Mouse (Mus musculus): ENCODE measurements around the gene Nol12. TPM values are rescaled to one million over a fixed set of nuclear protein-coding genes. Genes with fewer than 3 reads are reported as not detected.
A peak's percentile ranks its signal among the peaks of the same experiment; 100 is the strongest.

The Nol12 gene
- polyA plus RNA-seq, 2 experiments = 41.0 to 53.1 TPM

- ATAC-seq (ENCODE audit: low FRiP score, low read depth) = no peak
- H3K4me2 ChIP-seq (replicated peaks; ENCODE audit: low read depth, low read length, severe bottlenecking) = no peak overlapping the region
- peak overlapping the region; percentile 97 for H3K27ac ChIP-seq (replicated peaks; ENCODE audit: low read depth, low read length)
- H3K4me1 ChIP-seq (ENCODE audit: control insufficient read depth, insufficient read depth, low read length) = peaks cover 22% of the 10 kb centered on the region
- no peaks in the 10 kb centered on the region for H3K9me3 ChIP-seq (ENCODE audit: control insufficient read depth, low read length)
- H3K9ac ChIP-seq (ENCODE audit: low read depth, low read length, severe bottlenecking) = no peak overlapping the region
- no peak for DNase-seq (ENCODE audit: low spot score)
- peaks cover 14% of the 10 kb centered on the region for H3K36me3 ChIP-seq (ENCODE audit: control insufficient read depth, insufficient read depth, low read length)
- WGBS = 41% methylated on average over 8 of the region's 8 CpGs
- H3K27me3 ChIP-seq (ENCODE audit: control insufficient read depth, insufficient read depth, low read length) = no peaks in the 10 kb centered on the region
- no peak for TF ChIP-seq POLR2A (IDR thresholded peaks at IDR 0.05; ENCODE audit: borderline replicate concordance, extremely low read depth, insufficient read depth, insufficient read length)
- H3K4me3 ChIP-seq (replicated peaks; ENCODE audit: low read length) = no peak overlapping the region
Observed at GRCm38 (mm10) chr15:78925129-78925528, 9.6 kb upstream of the Nol12 start.

GRCm38 (mm10) chr15:78926021-78926919 lies 8.5 kb upstream of the Nol12 start, which contains the start of gene Lgals1:
Gene Lgals1 (plus strand): TSS chr15:78926725.
- H3K4me1 ChIP-seq (ENCODE audit: control insufficient read depth, insufficient read depth, low read length) = peaks cover 22% of the 10 kb centered on the region
- H3K27me3 ChIP-seq (ENCODE audit: control insufficient read depth, insufficient read depth, low read length) = no peaks in the 10 kb centered on the region
- no peaks in the 10 kb centered on the region for H3K9me3 ChIP-seq (ENCODE audit: control insufficient read depth, low read length)
- peak within 1 kb of the TSS; percentile 59 for H3K4me3 ChIP-seq (replicated peaks; ENCODE audit: low read length)
- peak; percentile 99 for DNase-seq (ENCODE audit: low spot score)
- peak; percentile 91 for ATAC-seq (ENCODE audit: low FRiP score, low read depth)
- peak within 1 kb of the TSS; percentile 97 for H3K27ac ChIP-seq (replicated peaks; ENCODE audit: low read depth, low read length)
- peak within 1 kb of the TSS; percentile 75 for H3K9ac ChIP-seq (ENCODE audit: low read depth, low read length, severe bottlenecking)
- peaks cover 17% of the 10 kb centered on the region for H3K36me3 ChIP-seq (ENCODE audit: control insufficient read depth, insufficient read depth, low read length)
- TF ChIP-seq POLR2A (IDR thresholded peaks at IDR 0.05; ENCODE audit: borderline replicate concordance, extremely low read depth, insufficient read depth, insufficient read length) = peak; percentile 99; the same call in 1 of the 2 replicates
- 2% methylated on average over 20 of the region's 20 CpGs for WGBS
- peak within 1 kb of the TSS; percentile 94 for H3K4me2 ChIP-seq (replicated peaks; ENCODE audit: low read depth, low read length, severe bottlenecking)

GRCm38 (mm10) chr15:78927021-78927787 lies 7.5 kb upstream of the Nol12 start:
- H3K27me3 ChIP-seq (ENCODE audit: control insufficient read depth, insufficient read depth, low read length) = no peaks in the 10 kb centered on the region
- TF ChIP-seq POLR2A (IDR thresholded peaks at IDR 0.05; ENCODE audit: borderline replicate concordance, extremely low read depth, insufficient read depth, insufficient read length) = no peak
- ATAC-seq (ENCODE audit: low FRiP score, low read depth) = no peak
- no peaks in the 10 kb centered on the region for H3K9me3 ChIP-seq (ENCODE audit: control insufficient read depth, low read length)
- H3K4me3 ChIP-seq (replicated peaks; ENCODE audit: low read length) = peak overlapping the region; percentile 59
- peak overlapping the region; percentile 75 for H3K9ac ChIP-seq (ENCODE audit: low read depth, low read length, severe bottlenecking)
- peaks cover 17% of the 10 kb centered on the region for H3K36me3 ChIP-seq (ENCODE audit: control insufficient read depth, insufficient read depth, low read length)
- WGBS = 16% methylated on average over 13 of the region's 15 CpGs
- H3K4me2 ChIP-seq (replicated peaks; ENCODE audit: low read depth, low read length, severe bottlenecking) = peak overlapping the region; percentile 94
- DNase-seq (ENCODE audit: low spot score) = no peak
- H3K27ac ChIP-seq (replicated peaks; ENCODE audit: low read depth, low read length) = peak overlapping the region; percentile 89
- H3K4me1 ChIP-seq (ENCODE audit: control insufficient read depth, insufficient read depth, low read length) = peaks cover 22% of the 10 kb centered on the region

- ATAC-seq (ENCODE audit: low FRiP score, low read depth) = peak; percentile 66
- Histone ChIP-seq H3K27me3 (ENCODE audit: control insufficient read depth, insufficient read depth, low read length) (no peaks in the 10 kb centered on the region), H3K4me1 (ENCODE audit: control insufficient read depth, insufficient read depth, low read length) (peaks cover 22% of the 10 kb centered on the region), H3K4me3 (replicated peaks; ENCODE audit: low read length) (peak overlapping the region; percentile 59), H3K9ac (ENCODE audit: low read depth, low read length, severe bottlenecking) (peak overlapping the region; percentile 75), H3K36me3 (ENCODE audit: control insufficient read depth, insufficient read depth, low read length) (peaks cover 17% of the 10 kb centered on the region), H3K27ac (replicated peaks; ENCODE audit: low read depth, low read length) (peak overlapping the region; percentile 89), H3K4me2 (replicated peaks; ENCODE audit: low read depth, low read length, severe bottlenecking) (peak overlapping the region; percentile 94), H3K9me3 (ENCODE audit: control insufficient read depth, low read length) (no peaks in the 10 kb centered on the region)
- DNase-seq (ENCODE audit: low spot score) = peak; percentile 93
- TF ChIP-seq POLR2A (IDR thresholded peaks at IDR 0.05; ENCODE audit: borderline replicate concordance, extremely low read depth, insufficient read depth, insufficient read length) = no peak
- 1% methylated on average over 27 of the region's 35 CpGs for WGBS
Observed at GRCm38 (mm10) chr15:78927788-78928457, 6.8 kb upstream of the Nol12 start.

GRCm38 (mm10) chr15:78928539-78928938 lies 6.2 kb upstream of the Nol12 start:
- Histone ChIP-seq H3K9me3 (ENCODE audit: control insufficient read depth, low read length) (no peaks in the 10 kb centered on the region), H3K4me2 (replicated peaks; ENCODE audit: low read depth, low read length, severe bottlenecking) (peak overlapping the region; percentile 94), H3K27me3 (ENCODE audit: control insufficient read depth, insufficient read depth, low read length) (no peaks in the 10 kb centered on the region), H3K4me3 (replicated peaks; ENCODE audit: low read length) (peak overlapping the region; percentile 59), H3K27ac (replicated peaks; ENCODE audit: low read depth, low read length) (peak overlapping the region; percentile 89), H3K36me3 (ENCODE audit: control insufficient read depth, insufficient read depth, low read length) (peaks cover 17% of the 10 kb centered on the region), H3K9ac (ENCODE audit: low read depth, low read length, severe bottlenecking) (peak overlapping the region; percentile 75), H3K4me1 (ENCODE audit: control insufficient read depth, insufficient read depth, low read length) (peaks cover 19% of the 10 kb centered on the region)
- TF ChIP-seq POLR2A (IDR thresholded peaks at IDR 0.05; ENCODE audit: borderline replicate concordance, extremely low read depth, insufficient read depth, insufficient read length) = no peak
- ATAC-seq (ENCODE audit: low FRiP score, low read depth) (no peak), DNase-seq (ENCODE audit: low spot score) (no peak)
- 46% methylated on average over 7 of the region's 8 CpGs for WGBS
